Mouse (Mus musculus) liver, adult 2 months (tissue): Measurements from ENCODE around the gene Fgfr2.

Experiments
- CTCF ChIP-seq: fragments of 200-500 bp; IDR thresholded peaks from 2 replicates; pipeline ENCODE4 v1.5.1; 2011; ENCODE audit warnings: low read depth, low read length, control low read depth
- POLR2A ChIP-seq: fragments of 200-500 bp; IDR thresholded peaks from 2 replicates; pipeline ENCODE4 v1.6.1; 2011; ENCODE audit warnings: low read length, control low read depth; ENCODE audit not compliant: insufficient read depth; ENCODE audit errors: extremely low read depth

DNA sequence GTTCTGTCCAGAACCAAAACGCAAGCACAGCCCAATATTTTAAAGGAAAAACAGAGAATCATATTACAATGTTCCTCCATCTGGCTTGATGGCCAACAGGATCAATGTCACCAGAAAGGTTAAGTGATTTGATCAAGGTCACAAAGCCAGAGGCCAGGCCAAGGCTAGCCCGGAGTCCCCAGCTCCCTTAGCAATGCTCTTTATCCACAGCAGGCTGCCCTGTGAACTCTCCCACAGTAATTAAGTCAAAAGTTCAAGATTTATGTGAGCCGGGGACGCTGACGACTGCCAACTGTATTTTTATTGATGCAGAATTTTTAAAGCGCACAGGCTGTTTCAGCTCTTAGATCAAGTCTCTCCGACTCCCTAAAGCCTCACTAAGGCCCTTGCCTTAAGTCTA, 2889.4 kb downstream of the Fgfr2 start:
- no peak for TF ChIP-seq CTCF
- no peak for TF ChIP-seq POLR2A
